Mouse (Mus musculus) layer of hippocampus, adult 18-20 months (tissue): ENCODE data around the gene Ptprm. TPM values are rescaled to one million over a fixed set of nuclear protein-coding genes. Genes with fewer than 3 reads are reported as not detected.
"Not testable (repeated sequence)": the region's sequence is repeated elsewhere in the genome, so short reads cannot be mapped to it uniquely, and the experiment has no call there.

Experiments
- DNase-seq, 2 experiments: peaks; one replicate each; pipeline ENCODE4 v3.0.0; 2022; ENCODE audit warnings: low spot score in 2 of 2
- total RNA-seq, 2 experiments: library from RNA; stranded (reverse); gene quantifications; 2 replicates each; pipeline ENCODE4 v1.2.3; 2021

Gene Ptprm
- total RNA-seq, 2 experiments from 2014 or later: 21.9 to 22.7 TPM

GRCm38 (mm10) chr17:66891067-66891862 lies 463.0 kb downstream of the Ptprm start:
- no peak for DNase-seq

GRCm38 (mm10) chr17:66882304-66882703 lies 472.0 kb downstream of the Ptprm start:
- no peak for DNase-seq

GRCm38 (mm10) chr17:66880969-66881701 lies 473.1 kb downstream of the Ptprm start:
- no peak for DNase-seq

- DNase-seq: no peak
These were observed 475.1 kb downstream of the Ptprm start for GRCm38 (mm10) chr17:66879151-66879550.

GRCm38 (mm10) chr17:66877582-66877981 lies 476.7 kb downstream of the Ptprm start:
- no peak for DNase-seq

- peak in 1 of 2 experiments; percentile 5 for DNase-seq
These were observed 479.4 kb downstream of the Ptprm start for GRCm38 (mm10) chr17:66874810-66875209.

GRCm38 (mm10) chr17:66871396-66871795 lies 482.9 kb downstream of the Ptprm start:
- no peak for DNase-seq

GRCm38 (mm10) chr17:66869581-66870002 lies 484.7 kb downstream of the Ptprm start:
- DNase-seq: peak in 1 of 2 experiments; percentile 47

- DNase-seq: no peak
These were observed 489.8 kb downstream of the Ptprm start for GRCm38 (mm10) chr17:66864441-66864840.

- DNase-seq: no peak
These were observed 492.7 kb downstream of the Ptprm start for GRCm38 (mm10) chr17:66861557-66861956.

GRCm38 (mm10) chr17:66858757-66859156 lies 495.5 kb downstream of the Ptprm start:
- no peak for DNase-seq

- DNase-seq: no peak
These were observed 501.8 kb downstream of the Ptprm start for GRCm38 (mm10) chr17:66852496-66852895.

GRCm38 (mm10) chr17:66847011-66847410 lies 507.2 kb downstream of the Ptprm start:
- not testable (repeated sequence) for DNase-seq

- no peak for DNase-seq
These were observed 531.9 kb downstream of the Ptprm start for GRCm38 (mm10) chr17:66822347-66822746.

- DNase-seq: no peak
These were observed 536.9 kb downstream of the Ptprm start for GRCm38 (mm10) chr17:66817380-66817779.

- peak in 1 of 2 experiments; percentile 13 for DNase-seq
These were observed 538.3 kb downstream of the Ptprm start for GRCm38 (mm10) chr17:66815921-66816320.

- no peak for DNase-seq
These were observed 540.5 kb downstream of the Ptprm start for GRCm38 (mm10) chr17:66813786-66814185.

GRCm38 (mm10) chr17:66813346-66813745 lies 540.9 kb downstream of the Ptprm start:
- DNase-seq: no peak

GRCm38 (mm10) chr17:66809786-66810185 lies 544.5 kb downstream of the Ptprm start:
- DNase-seq: no peak

- no peak for DNase-seq
These were observed 546.1 kb downstream of the Ptprm start for GRCm38 (mm10) chr17:66808186-66808585.

GRCm38 (mm10) chr17:66801831-66802687 lies 552.2 kb downstream of the Ptprm start:
- DNase-seq: no peak
